Mouse (Mus musculus) lung, embryonic 14.5 days (tissue): ENCODE data around the gene Frat1. TPM values are rescaled to one million over a fixed set of nuclear protein-coding genes. Genes with fewer than 3 reads are reported as not detected.

Experiments
- ATAC-seq: fragments of 200-750 bp; cut with Nextera tagmentation; 2 replicates; pipeline ENCODE4 v1.8.0; 2017; ENCODE audit warnings: mild to moderate bottlenecking, moderate TSS enrichment, moderate library complexity; ENCODE audit not compliant: insufficient read depth
- DNase-seq: peaks from one replicate; pipeline ENCODE4 v3.0.0-alpha.2; 2015
- H3K27ac ChIP-seq: fragments of 300-500 bp; sonication (generic); 2 replicates; pipeline ENCODE4 v1.5.1; 2014; ENCODE audit warnings: low read depth, mild to moderate bottlenecking, moderate library complexity
- H3K27me3 ChIP-seq: fragments of 300-500 bp; sonication (generic); 2 replicates; pipeline ENCODE4 v1.6.1; 2014; ENCODE audit warnings: low read length, control low read depth; ENCODE audit not compliant: insufficient read depth
- H3K36me3 ChIP-seq: fragments of 300-500 bp; sonication (generic); 2 replicates; pipeline ENCODE4 v1.6.1; 2014; ENCODE audit warnings: control low read depth; ENCODE audit not compliant: insufficient read depth
- H3K4me1 ChIP-seq: fragments of 300-500 bp; sonication (generic); 2 replicates; pipeline ENCODE4 v1.6.1; 2014; ENCODE audit warnings: antibody characterized with exemption, control low read depth; ENCODE audit not compliant: insufficient read depth
- H3K4me2 ChIP-seq: fragments of 300-500 bp; sonication (generic); 2 replicates; pipeline ENCODE4 v1.6.1; 2014; ENCODE audit warnings: mild to moderate bottlenecking
- H3K4me3 ChIP-seq: fragments of 300-500 bp; sonication (generic); 2 replicates; pipeline ENCODE4 v1.5.1; 2014; ENCODE audit warnings: low read depth, low read length
- H3K9ac ChIP-seq: fragments of 300-500 bp; sonication (generic); 2 replicates; pipeline ENCODE4 v1.6.1; 2014
- H3K9me3 ChIP-seq: fragments of 300-500 bp; sonication (generic); 2 replicates; pipeline ENCODE4 v1.6.1; 2016; ENCODE audit warnings: low read depth, low read length, control low read depth
- CTCF ChIP-seq: IDR thresholded peaks from 2 replicates; pipeline ENCODE4 v1.5.1; 2016; ENCODE audit warnings: antibody characterized with exemption, low read depth
- WGBS: fragments of 180-500 bp; shearing (Covaris S2); extraction: QIAGEN DNeasy Blood & Tissue Kit; methylation state at CpG from one replicate; pipeline ENCODE4 v1.1.7; 2014; 5-methylcytosine and 5-hydroxymethylcytosine counted together
- polyA plus RNA-seq: library from polyadenylated mRNA; unstranded; fragments of >200 nt; fragmentation: Nextera tagmentation; extraction: Ambion mirVana; gene quantifications from 2 replicates; pipeline ENCODE4 v1.2.1, GENCODE M21; 2014

Gene Frat1
- polyA plus RNA-seq, 1 experiment from 2014 or later, result 4.4 TPM

DNA sequence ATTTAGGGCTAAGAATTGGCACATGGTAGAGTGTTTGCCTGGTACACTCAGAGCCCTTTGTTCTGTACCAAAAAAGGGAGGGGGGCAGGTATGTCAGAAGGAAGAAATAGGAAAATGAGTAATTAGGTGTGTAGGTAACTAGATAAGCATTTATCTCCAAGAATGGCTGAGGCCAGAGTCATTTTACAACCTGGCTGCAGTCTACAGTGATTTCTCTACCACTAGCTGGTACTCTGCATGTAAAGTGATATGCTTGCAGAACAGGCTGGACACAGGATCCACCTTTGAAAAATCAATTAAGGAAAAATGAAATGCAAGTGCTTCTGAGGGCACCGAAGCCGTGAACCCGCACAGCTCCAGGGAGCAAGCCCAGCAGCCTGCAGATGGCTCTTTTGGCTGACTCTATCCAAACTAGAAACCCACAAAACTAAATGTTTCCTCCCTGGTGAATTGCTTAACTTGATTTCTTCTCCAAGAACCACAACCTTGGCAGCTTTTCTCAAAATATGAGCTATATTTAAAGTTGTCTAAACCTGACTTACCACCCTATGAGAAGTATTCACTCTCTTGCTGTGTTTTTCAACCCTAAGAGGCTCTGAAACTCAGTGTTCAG is 33.5 kb upstream of the Frat1 start:
- no peak overlapping the region for H3K9ac ChIP-seq
- H3K4me3 ChIP-seq, result no peak overlapping the region
- TF ChIP-seq CTCF, result no peak
- H3K4me2 ChIP-seq, result no peak overlapping the region
- no peak for ATAC-seq
- no peaks in the 10 kb centered on the region for H3K9me3 ChIP-seq
- H3K4me1 ChIP-seq, result 0 out of 2 replicates have a peak, but pooled peaks cover 5% of the 10 kb centered on the region
- H3K27ac ChIP-seq, result no peak overlapping the region
- 76% methylated on average over 3 of the region's 3 CpGs for WGBS
- 0 out of 2 replicates have a peak, but pooled peaks cover 3% of the 10 kb centered on the region for H3K36me3 ChIP-seq
- no peak for DNase-seq
- H3K27me3 ChIP-seq, result no peaks in the 10 kb centered on the region

DNA sequence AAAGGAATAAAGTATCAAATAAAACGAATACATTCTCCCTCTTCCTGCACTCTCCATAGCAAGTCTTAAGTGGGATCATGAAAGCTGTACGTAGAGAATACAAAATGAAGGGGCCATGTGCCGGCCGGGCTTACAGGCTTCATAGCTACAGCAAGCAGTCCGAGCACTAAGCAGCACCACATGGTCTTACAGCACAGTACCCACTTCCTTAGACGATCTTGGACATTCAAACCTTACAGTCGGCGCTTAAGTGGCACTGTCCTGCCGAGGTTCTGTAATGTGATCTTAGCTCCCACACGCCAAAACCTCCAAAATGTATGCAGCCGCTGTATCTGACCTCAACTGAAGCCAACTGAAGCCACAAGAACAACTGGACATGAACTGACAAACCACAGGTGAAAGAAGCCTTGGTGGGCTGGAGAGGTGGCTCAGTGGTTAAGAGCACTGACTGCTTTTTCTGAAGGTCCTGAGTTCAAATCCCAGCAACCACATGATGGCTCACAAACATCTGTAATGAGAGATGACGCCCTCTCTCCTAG is 32.9 kb upstream of the Frat1 start:
- Histone ChIP-seq H3K4me3 (no peak overlapping the region), H3K4me1 (0 out of 2 replicates have a peak, but pooled peaks cover 5% of the 10 kb centered on the region), H3K4me2 (no peak overlapping the region), H3K36me3 (no peaks in the 10 kb centered on the region), H3K27ac (0 out of 2 replicates have a peak overlapping the region, but pooled peaks have one; percentile 4), H3K9me3 (no peaks in the 10 kb centered on the region), H3K9ac (no peak overlapping the region), H3K27me3 (no peaks in the 10 kb centered on the region)
- DNase-seq (no peak), ATAC-seq (no peak)
- no peak for TF ChIP-seq CTCF
- WGBS, result 72% methylated on average over 12 of the region's 12 CpGs

DNA sequence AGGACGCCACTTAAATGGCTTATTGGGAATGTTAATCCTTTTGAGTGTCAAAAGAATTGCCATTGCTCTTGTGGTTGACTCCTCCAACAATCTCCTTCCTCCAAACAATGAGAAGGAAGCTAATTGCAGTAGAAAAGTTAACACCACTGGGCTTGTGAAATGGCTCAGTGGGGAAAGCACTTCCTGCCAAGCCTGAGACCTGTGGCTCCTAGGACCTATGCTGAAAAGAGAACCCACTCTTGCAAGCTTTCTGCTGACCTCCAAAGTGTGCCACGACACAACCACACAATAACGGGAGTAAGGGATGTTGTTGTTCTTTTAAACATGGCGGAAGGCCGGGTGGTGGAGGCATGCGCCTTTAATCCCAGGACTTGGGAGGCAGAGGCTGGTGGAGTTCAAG is 32.2 kb upstream of the Frat1 start:
- Histone ChIP-seq H3K27me3 (no peaks in the 10 kb centered on the region), H3K4me3 (no peak overlapping the region), H3K4me1 (0 out of 2 replicates have a peak, but pooled peaks cover 5% of the 10 kb centered on the region), H3K9ac (no peak overlapping the region), H3K4me2 (no peak overlapping the region), H3K27ac (no peak overlapping the region), H3K36me3 (no peaks in the 10 kb centered on the region), H3K9me3 (no peaks in the 10 kb centered on the region)
- ATAC-seq (no peak), DNase-seq (no peak)
- no peak for TF ChIP-seq CTCF
- 88% methylated on average over 6 of the region's 6 CpGs for WGBS

DNA sequence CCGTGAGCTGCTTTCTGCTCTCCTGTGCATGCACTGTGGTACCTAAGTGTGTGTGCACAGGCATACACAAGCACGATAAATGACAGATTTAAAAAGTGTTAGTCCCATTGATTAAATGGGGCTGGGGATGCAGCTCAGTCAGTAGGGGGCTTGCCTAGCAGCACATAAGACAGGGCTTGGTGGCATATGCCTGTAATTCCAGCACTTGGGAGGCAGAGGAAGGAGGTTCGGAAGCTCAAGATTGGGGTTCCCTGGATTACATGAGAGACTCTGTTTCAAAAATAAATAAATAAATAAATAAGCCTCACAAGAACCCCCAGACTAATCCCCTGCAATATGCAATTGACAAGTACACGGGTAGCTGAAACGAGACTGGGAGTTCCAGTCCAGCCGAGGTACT is 29.3 kb upstream of the Frat1 start:
- H3K9ac ChIP-seq, result peak overlapping the region; percentile 85
- no peak for ATAC-seq
- peak overlapping the region; percentile 81 for H3K4me3 ChIP-seq

DNA sequence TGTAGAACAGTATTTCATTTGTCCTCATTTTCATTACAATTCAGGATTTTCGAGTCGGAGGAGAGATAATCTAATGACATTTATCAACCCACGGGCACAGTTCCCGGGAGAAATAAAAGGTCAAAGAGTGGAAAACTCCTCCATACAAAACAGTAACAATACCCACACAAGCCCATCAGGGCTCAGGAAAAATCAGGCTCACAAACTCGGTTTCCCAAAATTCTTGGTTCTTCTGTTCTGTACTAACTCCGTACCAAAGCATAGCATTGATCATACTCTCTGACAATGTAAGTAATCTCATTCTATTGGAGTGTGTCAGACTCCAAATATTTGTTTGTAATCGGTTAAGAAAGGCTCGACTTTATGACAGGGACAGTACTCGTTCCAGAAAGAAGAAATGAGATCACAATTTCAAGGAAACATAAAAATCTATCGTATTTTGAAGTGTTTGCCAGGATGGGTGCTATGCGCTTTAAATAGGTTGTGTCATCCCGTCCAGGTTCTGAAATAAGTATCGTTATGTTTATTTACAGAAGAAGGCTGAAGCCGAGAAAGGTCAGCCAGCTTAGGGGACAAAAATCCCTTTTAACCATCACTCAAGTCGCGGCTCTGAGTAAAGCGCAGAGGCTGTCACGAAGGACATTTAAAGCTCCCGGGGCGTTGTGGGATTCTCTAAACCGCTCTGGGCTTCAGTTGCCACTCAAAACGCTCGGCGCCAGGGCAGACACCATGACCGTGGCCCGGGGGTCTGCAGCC is 28.6 kb upstream of the Frat1 start:
- no peaks in the 10 kb centered on the region for H3K9me3 ChIP-seq
- ATAC-seq, result no peak; the same call in 1 of the 2 replicates
- peak overlapping the region; percentile 85 for H3K9ac ChIP-seq
- H3K27me3 ChIP-seq, result no peaks in the 10 kb centered on the region
- 2% methylated on average over 26 of the region's 26 CpGs for WGBS
- no peak for TF ChIP-seq CTCF
- peak overlapping the region; percentile 63 for H3K27ac ChIP-seq
- DNase-seq, result peak; percentile 45
- H3K4me1 ChIP-seq, result 0 out of 2 replicates have a peak, but pooled peaks cover 5% of the 10 kb centered on the region
- H3K4me2 ChIP-seq, result peak overlapping the region; percentile 70
- peak overlapping the region; percentile 81 for H3K4me3 ChIP-seq
- no peaks in the 10 kb centered on the region for H3K36me3 ChIP-seq

More for the DNA sequence above, 29.3 kb upstream of the Frat1 start:
- no peaks in the 10 kb centered on the region for H3K27me3 ChIP-seq
- H3K27ac ChIP-seq, result no peak overlapping the region
- H3K4me2 ChIP-seq, result peak overlapping the region; percentile 70
- no peak for TF ChIP-seq CTCF
- no peak for DNase-seq
- H3K4me1 ChIP-seq, result 0 out of 2 replicates have a peak, but pooled peaks cover 5% of the 10 kb centered on the region
- H3K36me3 ChIP-seq, result no peaks in the 10 kb centered on the region
- no peaks in the 10 kb centered on the region for H3K9me3 ChIP-seq
- WGBS, result 45% methylated on average over 6 of the region's 6 CpGs

DNA sequence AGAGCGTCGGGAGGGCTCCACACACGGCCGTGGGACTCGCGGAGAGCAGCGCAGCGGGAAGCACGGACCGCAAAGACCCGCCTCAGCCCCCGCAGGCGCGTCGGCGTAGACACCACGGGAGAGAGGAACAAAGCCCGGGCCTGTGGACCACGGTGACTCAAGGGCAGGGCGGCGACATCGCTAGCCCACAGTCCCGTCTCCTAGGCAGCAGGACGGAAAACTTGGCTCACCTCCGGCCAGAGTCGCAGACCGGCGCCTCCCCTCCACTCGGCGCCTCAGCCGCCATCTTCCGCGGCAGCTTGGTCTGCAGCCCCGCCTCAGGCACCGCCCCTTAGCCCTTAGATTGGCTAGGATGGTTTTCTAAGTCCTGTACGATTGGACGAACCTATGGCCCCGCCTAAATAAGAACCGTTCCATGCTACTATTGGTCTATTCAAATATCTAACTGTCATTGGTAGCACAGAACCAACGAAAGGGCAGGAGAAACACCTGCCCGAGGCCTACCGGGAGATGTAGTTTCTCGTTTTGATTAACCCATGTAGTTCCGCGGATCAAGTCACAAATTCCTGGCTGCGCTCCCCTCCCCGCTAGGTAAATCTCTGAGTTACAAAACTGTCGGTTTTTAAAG is 27.9 kb upstream of the Frat1 start, which contains the start of gene Arhgap19:
Arhgap19 (minus strand) TSS at position 306 of the 628 bp plus-strand sequence.
- peak; percentile 97 for DNase-seq
- H3K36me3 ChIP-seq, result no peaks in the 10 kb centered on the region
- H3K9ac ChIP-seq, result peak within 1 kb of the TSS; percentile 85
- H3K27ac ChIP-seq, result peak within 1 kb of the TSS; percentile 63
- peak within 1 kb of the TSS; percentile 81 for H3K4me3 ChIP-seq
- H3K4me1 ChIP-seq, result 0 out of 2 replicates have a peak, but pooled peaks cover 5% of the 10 kb centered on the region
- H3K4me2 ChIP-seq, result peak within 1 kb of the TSS; percentile 70
- H3K9me3 ChIP-seq, result no peaks in the 10 kb centered on the region
- peak; percentile 100 for ATAC-seq
- TF ChIP-seq CTCF, result no peak
- no peaks in the 10 kb centered on the region for H3K27me3 ChIP-seq
- under 1% methylated on average over 47 of the region's 48 CpGs for WGBS
